Mouse (Mus musculus) layer of hippocampus, adult 11-12 months (tissue): Measurements from ENCODE around the gene Ccdc107.
A peak's percentile ranks its signal among the peaks of the same experiment; 100 is the strongest.

Source experiments
- DNase-seq: peaks from one replicate; pipeline ENCODE4 v3.0.0; 2022; ENCODE audit warnings: low spot score

Ccdc107 gene

GRCm38 (mm10) chr4:43492821-43493185 lies at the start of gene Ccdc107:
Gene Ccdc107, plus strand, starts transcription at chr4:43492900.
- DNase-seq: peak; percentile 95

DNA sequence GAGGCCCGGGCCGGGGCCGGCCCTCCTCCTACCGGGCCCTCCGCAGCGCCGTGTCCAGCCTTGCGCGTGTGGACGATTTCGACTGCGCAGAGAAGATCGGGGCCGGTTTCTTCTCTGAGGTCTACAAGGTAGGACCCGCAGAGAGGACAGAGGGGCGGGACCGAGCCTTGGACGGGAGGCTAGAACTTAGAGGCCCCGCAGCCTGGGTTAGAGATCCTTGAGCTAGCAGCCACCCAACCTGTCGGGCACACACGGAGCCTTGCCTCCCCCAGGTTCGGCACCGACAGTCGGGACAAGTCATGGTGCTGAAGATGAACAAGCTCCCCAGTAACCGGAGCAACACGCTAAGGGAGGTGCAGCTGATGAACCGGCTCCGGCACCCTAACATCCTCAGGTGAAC lies 49.2 kb upstream of the Ccdc107 start:
- no peak for DNase-seq

DNA sequence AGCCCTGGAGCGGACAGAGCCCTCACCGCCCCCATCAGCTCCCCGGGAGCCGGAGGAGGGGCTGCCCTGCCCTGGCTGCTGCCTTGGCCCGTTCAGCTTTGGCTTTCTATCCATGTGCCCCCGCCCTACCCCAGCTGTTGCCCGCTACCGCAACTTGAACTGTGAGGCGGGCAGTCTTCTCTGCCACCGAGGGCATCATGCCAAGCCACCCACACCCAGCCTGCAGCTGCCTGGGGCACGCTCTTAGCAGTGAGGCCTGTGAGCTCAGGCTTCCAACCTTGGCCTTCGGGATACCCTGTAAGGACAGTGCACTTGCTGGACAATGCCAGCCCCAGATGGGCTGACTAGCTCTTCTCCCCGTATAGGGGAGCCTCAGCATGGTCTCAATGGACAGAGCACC lies 45.4 kb upstream of the Ccdc107 start:
- no peak for DNase-seq

DNA sequence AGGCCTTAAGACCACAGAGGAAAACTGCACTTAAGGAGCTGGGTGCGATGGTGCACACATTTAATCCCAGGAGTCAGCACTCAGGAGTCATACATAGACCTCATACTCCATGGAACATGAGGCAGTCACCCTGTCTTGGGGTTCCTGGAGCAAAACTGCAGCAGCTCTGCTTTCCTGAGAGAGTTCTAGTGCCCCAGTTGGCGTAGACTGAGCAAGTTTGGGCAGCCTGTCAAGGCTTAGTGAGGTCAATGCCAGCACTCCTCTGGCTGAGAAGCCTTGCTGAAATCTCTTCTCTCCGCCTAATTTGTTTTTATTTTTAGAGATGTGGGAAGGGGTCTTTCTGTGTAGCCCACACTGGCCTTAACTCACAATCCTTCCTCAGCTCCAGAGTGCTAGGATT lies 44.1 kb upstream of the Ccdc107 start:
- no peak for DNase-seq

DNA sequence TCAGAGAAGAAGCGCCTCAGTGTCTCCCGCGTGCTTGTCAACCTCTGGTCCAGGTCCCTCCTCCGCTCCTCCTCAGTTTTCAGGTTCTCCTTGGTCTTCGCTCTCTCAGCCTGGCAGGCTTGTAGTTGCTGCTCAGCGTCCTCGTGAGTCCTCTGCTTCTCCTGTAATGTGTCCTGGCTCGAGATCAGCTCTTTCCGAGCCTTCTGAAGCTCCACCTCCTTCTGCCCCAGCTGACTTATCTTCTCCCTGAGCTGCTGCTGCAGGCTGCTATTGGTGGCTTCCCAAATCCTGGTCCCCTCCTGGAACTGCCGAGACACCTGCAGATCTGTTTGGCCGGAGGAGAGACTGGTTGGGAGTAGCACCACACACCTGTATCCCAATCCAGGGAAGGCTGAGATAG lies 40.4 kb upstream of the Ccdc107 start:
- no peak for DNase-seq

- DNase-seq: no peak
These were observed 39.3 kb upstream of the Ccdc107 start for GRCm38 (mm10) chr4:43453413-43453812.

- no peak for DNase-seq
These were observed 38.5 kb upstream of the Ccdc107 start, which contains the start of gene Cd72 for GRCm38 (mm10) chr4:43454041-43454836. Gene Cd72, minus strand, starts transcription at chr4:43454628.

DNA sequence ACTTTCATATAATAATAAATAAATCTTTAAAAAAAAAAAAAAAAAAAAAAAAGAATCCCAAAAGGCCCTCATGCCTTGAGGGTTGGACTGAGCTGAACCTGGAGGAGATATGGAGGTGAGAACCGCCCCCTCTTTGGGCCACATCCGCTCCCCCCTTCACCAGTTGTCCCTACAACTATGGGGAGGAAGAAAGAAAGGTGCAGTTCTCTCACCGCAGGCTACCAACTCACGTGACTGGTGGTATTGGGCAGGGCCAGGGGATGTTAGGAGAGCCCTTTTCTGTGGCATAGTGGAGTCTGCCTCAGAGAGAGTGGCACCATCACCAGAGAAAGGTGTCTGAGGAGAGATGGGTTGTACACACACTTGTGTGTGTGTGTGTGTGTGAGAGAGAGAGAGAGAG lies 36.2 kb upstream of the Ccdc107 start:
- no peak for DNase-seq

DNA sequence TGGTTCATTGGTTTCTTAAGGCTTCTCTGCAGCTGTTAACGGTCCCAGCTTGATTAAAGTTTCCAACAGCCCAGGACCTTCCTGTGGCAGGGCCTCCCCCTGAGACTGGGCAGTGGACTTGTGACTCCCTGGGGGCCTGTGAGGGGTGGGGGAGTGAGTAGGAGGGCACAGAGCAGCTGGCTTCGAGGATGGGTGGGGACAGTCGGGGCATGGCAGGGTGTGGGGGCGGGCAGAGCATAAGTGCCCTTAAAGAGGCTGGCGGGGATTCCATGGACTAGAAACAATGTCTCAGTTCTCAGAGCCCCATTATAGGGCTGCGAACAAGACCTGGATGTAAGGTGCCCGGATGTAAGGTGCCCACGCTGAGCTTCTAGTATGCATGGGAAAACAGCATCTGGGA lies 35.6 kb upstream of the Ccdc107 start:
- DNase-seq: no peak

DNA sequence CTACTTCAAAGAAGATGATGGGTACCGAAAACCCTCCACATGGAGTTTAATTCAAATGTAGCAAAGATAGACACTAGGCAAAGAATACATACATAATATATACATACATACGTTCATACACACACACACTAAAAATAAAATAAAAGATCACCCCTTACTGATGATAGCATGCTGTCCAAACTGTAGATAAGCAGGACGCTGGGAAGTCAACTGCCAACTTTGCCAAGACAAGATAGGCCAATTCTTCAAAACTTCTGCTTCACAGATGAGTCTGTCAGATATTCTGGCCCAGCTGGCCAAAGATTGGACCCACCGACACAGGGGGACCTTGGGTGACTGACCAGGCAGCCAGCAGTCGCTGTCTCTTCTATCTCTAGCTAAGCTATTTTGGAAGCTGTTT lies 29.6 kb upstream of the Ccdc107 start:
- DNase-seq: no peak

DNA sequence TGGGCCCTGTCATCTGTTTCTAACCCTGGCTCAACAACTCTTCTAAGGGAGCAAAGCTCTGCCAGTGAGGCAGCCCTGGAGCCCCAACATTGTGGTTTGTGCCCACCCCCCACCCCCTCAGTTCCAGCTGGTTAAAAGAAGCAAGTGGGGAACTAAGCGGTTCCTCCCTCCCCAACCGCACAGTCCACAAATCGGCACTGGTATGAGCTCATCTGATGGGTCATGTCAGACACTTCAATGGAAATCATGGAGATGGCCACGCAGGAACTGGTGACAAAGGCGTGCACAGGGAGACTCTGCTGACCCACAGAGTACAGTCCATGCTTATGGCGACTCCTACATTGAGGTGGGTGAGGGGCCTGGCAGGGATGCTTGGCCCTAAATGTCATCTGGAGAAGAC lies 26.8 kb upstream of the Ccdc107 start:
- no peak for DNase-seq

DNA sequence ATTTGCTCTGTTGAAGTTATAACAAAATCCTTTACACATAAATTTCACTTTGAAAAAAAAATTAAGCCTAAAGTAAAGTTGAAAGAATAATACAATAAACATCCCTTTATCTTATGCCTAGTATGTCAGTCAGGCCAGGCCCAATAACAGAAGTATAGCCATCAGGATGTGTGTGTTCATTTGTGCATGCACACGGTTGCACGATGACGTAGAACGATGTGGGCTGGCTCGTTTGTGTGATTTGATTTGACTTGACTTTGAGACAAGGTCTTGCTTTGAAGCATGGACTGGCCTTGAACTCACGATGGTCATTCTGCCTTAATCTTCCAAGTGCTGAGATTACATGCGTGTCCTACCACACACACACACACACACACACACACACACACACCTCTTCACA lies 25.8 kb upstream of the Ccdc107 start:
- no peak for DNase-seq

GRCm38 (mm10) chr4:43470301-43470700 lies 22.4 kb upstream of the Ccdc107 start:
- no peak for DNase-seq

GRCm38 (mm10) chr4:43473636-43474035 lies 19.1 kb upstream of the Ccdc107 start:
- DNase-seq: no peak

DNA sequence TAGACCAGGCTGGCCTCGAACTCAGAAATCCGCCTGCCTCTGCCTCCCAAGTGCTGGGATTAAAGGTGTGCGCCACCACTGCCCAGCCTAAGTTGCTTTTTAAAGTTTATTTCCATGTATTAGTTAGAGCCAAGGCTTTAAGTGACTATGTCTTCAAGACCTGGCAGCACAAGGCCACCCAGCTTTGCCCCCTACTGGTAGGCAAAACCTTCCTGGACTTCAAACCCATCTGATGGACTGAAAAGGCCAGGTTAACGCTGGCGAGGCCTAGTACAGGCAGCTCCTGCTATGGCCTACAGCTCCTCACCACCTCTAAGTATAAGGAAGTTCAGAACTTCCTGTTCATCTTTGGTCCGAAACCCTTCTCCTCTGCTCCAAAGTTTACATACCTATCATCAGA lies 16.1 kb upstream of the Ccdc107 start:
- DNase-seq: no peak

GRCm38 (mm10) chr4:43477857-43478533 lies 14.7 kb upstream of the Ccdc107 start:
- peak; percentile 90 for DNase-seq

GRCm38 (mm10) chr4:43478534-43478858 lies 14.2 kb upstream of the Ccdc107 start:
- DNase-seq: no peak

GRCm38 (mm10) chr4:43478906-43479832 lies 13.5 kb upstream of the Ccdc107 start:
- peak; percentile 61 for DNase-seq

DNA sequence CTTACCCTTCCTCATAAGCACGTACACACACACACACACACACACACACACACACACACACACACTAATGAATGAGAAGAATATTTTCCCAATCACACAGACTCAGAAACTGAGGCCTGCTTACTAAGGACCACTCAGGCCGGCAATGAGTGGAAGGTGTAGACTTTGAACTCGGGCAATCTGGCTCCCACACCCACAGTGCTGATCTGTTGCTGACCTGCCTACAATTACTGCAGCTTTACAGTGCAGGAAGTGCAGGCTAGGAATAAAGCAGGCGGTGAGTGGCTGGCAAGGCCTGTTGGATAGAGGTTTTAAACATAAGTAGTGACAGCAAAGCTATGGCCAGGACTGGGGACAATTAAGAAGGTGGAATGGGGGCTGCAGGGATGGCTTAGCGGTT lies 11.7 kb upstream of the Ccdc107 start:
- DNase-seq: no peak

DNA sequence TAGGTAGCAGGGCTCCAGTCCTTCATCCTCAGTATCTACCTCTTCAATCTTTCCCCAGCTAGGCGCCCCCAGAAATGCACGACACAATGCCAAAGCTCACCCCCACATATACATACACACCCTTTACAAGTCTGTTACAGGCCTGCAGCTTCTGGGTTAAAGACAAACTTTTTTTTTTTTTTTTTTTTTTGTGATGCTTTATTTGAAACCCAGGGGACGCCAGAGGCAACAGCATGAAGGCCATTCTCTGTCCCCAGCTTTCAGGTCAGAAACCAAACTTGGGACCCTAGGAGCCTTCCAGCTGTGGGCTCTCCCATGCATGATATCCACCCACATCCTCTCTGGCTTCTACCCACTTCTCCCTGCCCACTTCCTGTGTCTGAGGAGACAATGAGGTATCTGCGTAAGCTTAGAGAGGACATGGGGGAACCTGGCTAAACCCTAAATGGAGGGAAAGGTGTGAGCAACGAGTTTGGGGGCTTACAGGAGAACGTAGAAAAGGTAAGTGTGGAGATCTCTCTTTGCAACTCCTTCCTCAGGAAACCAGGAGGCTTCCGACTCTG lies 10.7 kb upstream of the Ccdc107 start:
- DNase-seq: no peak

- DNase-seq: no peak
These were observed 10.1 kb upstream of the Ccdc107 start for GRCm38 (mm10) chr4:43482591-43482990.

- DNase-seq: no peak
These were observed 9.1 kb upstream of the Ccdc107 start, which contains the start of gene Sit1 for GRCm38 (mm10) chr4:43483535-43484091. Gene Sit1, minus strand, starts transcription at chr4:43483734.
